Mouse (Mus musculus) neural tube, embryonic 10.5 days (tissue): ENCODE data around the gene Limd1.

Experiments used
- DNase-seq: peaks from one replicate; pipeline ENCODE4 v3.0.0-alpha.2; 2017; ENCODE audit warnings: low spot score; ENCODE audit errors: extremely low spot score

Limd1 gene

GRCm38 (mm10) chr9:123512482-123512881, 34.0 kb downstream of the Limd1 start:
- no peak for DNase-seq

- no peak for DNase-seq
These were observed 36.6 kb downstream of the Limd1 start for GRCm38 (mm10) chr9:123515087-123515486.

GRCm38 (mm10) chr9:123516641-123517385, 38.3 kb downstream of the Limd1 start:
- DNase-seq = no peak

DNA sequence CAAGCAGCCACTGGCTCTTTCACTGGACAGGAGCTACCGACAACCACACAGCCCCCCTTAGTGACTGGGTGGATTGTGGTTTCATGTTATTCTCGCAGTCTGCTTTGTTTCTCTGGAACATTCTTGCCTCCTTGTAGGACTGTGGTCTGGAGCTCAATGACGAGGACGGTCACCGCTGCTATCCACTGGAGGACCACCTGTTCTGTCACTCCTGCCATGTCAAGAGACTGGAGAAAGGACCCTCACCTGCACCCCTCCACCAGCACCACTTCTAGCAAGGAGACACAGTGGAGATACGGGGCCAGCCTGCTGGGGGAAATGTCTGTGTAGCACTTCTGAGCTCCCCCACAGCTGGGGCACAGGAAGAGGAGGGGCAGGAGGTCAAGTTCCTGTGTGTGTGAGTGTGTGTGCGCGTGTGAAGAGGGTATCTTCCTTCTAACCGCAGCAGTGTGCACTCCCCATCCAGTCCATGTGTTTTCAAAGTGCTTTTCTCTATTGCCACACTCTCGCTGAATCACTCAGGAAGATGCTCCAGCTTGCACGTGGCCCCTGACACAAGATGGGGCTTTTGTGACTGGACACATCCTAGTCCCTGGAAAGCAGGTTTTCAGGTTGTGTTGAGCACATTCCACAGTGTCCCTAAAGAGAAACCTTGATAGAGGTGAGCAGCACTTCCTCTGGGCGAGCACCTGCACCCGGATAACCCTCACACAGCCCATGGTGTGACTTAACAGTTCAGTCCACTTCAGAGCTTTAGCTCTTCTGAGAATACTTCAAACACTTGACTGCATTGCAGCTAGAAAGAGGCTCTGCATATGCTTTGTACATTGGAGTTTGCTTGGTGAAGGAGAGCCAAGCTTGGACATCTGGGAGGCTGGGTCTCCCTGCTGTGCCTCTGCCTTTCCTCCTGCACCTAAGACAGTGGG, 40.7 kb downstream of the Limd1 start:
- DNase-seq = no peak

DNA sequence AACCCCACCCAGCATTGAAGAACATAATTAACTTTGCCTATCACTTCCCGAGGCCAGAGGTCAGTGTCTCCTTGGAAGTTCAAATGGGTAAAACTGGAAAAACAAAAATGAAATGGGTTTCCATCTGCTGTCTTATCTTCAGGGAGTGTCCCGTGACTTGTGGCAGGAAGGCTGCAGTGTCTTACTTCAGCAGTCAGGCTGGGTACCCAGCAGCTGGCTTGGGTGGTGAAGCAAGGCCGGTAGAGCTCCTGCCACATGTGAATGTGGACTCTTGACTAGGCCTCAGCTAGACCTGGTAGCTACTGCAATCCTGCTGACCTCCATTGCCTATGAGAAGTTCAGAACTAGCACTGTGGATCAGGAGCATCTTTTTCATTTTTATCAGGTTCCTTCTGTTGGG, 42.2 kb downstream of the Limd1 start:
- no peak for DNase-seq

GRCm38 (mm10) chr9:123523676-123524075, 45.2 kb downstream of the Limd1 start:
- no peak for DNase-seq

DNA sequence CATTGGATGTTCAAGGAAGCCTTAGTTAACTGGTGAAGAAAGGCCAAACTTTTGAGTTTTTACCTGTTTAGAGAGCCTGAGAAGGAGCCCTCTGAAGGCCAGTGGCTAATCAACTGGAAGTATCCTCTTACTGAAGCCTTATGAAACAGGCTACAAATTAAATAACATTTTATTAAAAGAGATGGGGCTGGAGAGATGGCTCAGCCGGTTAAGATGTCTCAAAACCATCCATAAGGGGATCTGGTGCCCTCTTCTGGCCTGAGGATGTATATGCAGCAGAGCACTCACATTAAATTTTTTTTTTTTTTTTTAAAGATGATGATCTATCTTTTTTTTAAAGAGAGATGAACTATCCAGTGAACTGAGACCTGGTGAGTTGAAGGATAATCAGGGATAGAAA, 46.6 kb downstream of the Limd1 start:
- DNase-seq = peak; percentile 51

GRCm38 (mm10) chr9:123526502-123526901, 48.0 kb downstream of the Limd1 start:
- no peak for DNase-seq

DNA sequence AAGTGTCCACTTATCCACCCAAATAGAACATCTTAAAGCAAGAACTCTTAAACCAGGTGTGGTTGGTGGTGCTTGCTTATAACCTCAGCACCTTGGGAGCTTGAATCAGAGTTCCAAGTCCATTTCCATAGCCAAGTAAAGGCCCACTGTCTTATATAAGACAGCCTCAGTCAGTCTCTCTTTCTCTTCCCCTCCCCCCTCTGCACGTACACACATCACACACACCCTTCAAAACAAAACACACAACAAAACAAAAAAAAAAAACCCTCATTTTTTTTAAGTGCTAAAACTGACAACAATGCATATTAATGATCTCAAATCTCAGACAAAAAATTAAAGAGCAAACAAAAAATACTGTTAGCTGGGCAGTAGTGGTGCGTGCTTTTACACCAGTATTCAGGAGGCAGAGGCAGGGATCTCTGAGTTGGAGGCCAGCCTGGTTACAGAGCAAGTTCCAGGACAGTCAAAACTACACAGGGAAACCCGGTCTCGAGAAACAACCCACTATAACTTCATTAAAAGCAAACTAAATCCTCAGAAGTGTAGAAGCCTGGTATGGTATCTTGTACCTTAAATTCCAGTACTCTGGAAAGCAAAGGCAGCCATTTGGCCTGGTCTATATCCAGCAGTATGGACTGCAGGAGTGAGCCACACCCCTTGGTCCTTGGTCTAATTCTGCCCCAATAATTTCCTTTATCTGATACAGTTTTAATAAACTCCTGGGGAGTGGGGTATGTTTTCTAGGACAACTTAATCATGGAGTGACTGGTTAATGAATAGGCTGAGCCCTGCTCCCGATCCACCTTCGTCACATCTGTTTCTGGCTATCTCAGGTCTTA, 49.8 kb downstream of the Limd1 start:
- DNase-seq = no peak

- peak; percentile 60 for DNase-seq
These were observed 50.4 kb downstream of the Limd1 start for GRCm38 (mm10) chr9:123528926-123529295.

- DNase-seq = peak; percentile 100
These were observed 51.1 kb downstream of the Limd1 start, which contains the start of gene Sacm1l for GRCm38 (mm10) chr9:123529392-123530157. TSS of gene Sacm1l (plus strand) at chr9:123529759.

DNA sequence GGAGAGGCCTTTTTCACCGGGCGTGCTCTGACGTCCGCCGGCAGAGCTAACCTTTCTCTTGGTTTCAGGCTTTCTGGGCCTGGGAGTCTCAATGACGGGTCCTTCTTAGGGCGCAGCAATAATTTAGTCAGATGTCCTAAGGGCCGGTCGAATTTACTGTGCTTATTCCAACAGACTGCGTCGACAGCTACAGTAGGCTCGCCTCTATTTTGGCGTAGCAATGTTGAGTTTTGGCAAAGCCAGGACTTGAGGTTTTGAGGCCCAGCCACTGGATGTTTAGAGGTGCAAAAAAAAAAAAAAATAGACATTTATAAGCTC, 51.6 kb downstream of the Limd1 start:
- DNase-seq = no peak

DNA sequence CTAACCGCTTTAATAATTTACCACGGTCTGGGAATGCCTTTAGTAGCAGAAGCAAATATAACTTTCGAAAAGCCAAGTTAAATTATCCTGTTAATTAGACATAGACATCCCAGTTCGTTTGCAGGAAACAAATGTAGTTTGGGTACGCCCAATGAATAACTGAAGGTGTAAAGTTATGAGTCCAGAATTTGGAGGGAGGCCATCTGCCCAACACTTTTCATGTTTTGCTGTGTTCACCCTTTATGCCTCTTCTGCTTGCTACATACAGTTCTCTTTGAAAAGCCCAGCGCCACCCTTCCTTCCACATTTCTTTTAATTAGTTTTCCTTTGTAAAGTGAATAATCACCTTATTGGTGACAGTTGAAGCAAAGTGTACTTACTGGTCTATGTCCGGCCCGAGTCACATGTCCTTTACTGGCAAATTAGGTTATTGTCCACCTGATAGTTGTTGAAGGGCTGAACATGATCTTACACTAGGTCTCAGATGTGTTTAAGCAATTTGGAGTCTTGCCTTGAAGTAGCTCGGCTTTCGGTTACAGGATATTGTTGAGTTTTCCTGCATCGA, 52.1 kb downstream of the Limd1 start:
- DNase-seq = no peak

- no peak for DNase-seq
These were observed 52.7 kb downstream of the Limd1 start for GRCm38 (mm10) chr9:123531234-123531633.

DNA sequence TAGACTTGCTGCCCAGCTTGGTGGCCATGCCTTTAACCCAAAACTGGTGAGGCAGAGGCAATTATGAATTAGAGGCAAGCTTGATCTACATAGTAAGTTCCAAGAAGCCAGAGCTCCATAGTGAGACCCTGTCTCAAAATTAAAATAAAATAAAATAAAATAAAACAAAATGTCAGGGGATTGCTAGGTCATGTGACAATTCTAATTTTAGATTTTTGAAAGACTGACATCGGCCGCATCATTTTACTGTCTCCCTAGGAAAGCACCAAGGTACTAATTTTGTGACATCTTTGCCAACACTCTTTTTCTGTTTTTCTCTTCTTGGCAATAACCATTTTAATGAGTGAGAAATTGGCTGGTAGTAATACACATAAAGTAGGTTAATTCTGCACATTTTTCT, 58.1 kb downstream of the Limd1 start:
- DNase-seq = no peak

- DNase-seq = no peak
These were observed 59.7 kb downstream of the Limd1 start for GRCm38 (mm10) chr9:123538189-123538588.

DNA sequence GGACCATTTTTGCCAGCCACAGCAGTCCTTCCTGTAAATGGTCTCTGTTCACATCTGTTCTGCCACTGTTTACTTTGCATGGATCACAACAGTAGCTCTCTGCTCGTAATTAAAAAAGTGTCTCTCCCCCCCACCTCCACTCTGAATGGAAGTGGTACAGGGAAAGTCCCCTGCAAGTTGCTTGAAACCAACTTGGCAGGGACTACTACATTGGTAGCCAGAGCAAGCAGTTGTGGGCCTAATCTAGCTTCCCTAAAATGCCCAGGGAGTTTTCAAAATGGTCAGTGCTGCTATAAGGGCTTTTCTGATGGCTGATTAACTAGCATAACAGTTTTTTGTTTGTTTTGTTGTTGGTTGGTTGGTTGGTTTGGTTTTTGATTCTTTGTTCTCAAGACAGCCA, 60.6 kb downstream of the Limd1 start:
- no peak for DNase-seq

DNA sequence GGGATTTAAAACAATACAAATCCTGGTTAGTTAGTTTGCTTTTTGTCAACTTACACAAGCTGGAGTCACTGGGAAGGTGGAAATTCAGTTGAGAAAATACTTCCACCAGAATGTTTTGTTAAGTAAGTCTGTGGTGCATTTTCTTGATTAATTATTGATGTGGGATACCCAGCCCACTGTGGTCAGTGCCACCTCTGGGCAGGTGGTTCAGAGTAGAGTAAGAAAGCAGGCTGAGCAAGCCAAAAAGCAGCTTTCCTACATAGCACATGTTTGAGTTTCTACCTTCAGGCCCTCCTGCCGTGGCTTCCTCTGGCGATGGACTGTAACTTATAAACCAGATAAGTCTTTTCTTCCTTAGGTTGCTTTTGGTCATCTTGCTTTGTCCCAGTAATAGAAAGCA, 61.3 kb downstream of the Limd1 start:
- no peak for DNase-seq

- DNase-seq = peak; percentile 30
These were observed 76.1 kb downstream of the Limd1 start for GRCm38 (mm10) chr9:123554599-123554998.
